Mouse (Mus musculus) lung, postnatal 10 days (tissue): ENCODE measurements at regions not wholly inside any gene's neighbourhood (a gene's known extent, or its start where the extent isn't known, plus 50 kb on each side); places are given as distances from the start of the nearest gene placed in this dataset.
"Not testable (repeated sequence)": the region's sequence is repeated elsewhere in the genome, so short reads cannot be mapped to it uniquely, and the experiment has no call there.

ENCODE experiments used
- DNase-seq: peaks from one replicate; pipeline ENCODE4 v3.0.0; 2021

- DNase-seq = not testable (repeated sequence)
These were observed 1033.6 kb upstream of the Sel1l start for GRCm38 (mm10) chr12:92882540-92882939.

GRCm38 (mm10) chr12:92873602-92874001, 1024.6 kb upstream of the Sel1l start:
- no peak for DNase-seq

- DNase-seq = no peak
These were observed 1020.4 kb upstream of the Sel1l start for GRCm38 (mm10) chr12:92869336-92869735.

- no peak for DNase-seq
These were observed 974.3 kb upstream of the Sel1l start for GRCm38 (mm10) chr12:92823090-92823786.

GRCm38 (mm10) chr12:92818610-92819009, 969.7 kb upstream of the Sel1l start:
- no peak for DNase-seq

- no peak for DNase-seq
These were observed 952.2 kb upstream of the Sel1l start for GRCm38 (mm10) chr12:92801121-92801520.

GRCm38 (mm10) chr12:92783362-92783761, 934.4 kb upstream of the Sel1l start:
- DNase-seq = no peak

- no peak for DNase-seq
These were observed 930.8 kb upstream of the Sel1l start for GRCm38 (mm10) chr12:92779695-92780292.

- DNase-seq = no peak
These were observed 926.7 kb upstream of the Sel1l start for GRCm38 (mm10) chr12:92775668-92776067.

- DNase-seq = no peak
These were observed 899.6 kb upstream of the Sel1l start for GRCm38 (mm10) chr12:92748576-92748975.

GRCm38 (mm10) chr12:92740818-92741217, 891.9 kb upstream of the Sel1l start:
- DNase-seq = no peak

- no peak for DNase-seq
These were observed 890.2 kb upstream of the Sel1l start for GRCm38 (mm10) chr12:92739196-92739595.

- no peak for DNase-seq
These were observed 888.8 kb upstream of the Sel1l start for GRCm38 (mm10) chr12:92737623-92738370.

GRCm38 (mm10) chr12:92723022-92723421, 874.1 kb upstream of the Sel1l start:
- DNase-seq = no peak

- no peak for DNase-seq
These were observed 864.5 kb upstream of the Sel1l start for GRCm38 (mm10) chr12:92713415-92713814.

GRCm38 (mm10) chr12:92708466-92708865, 859.5 kb upstream of the Sel1l start:
- no peak for DNase-seq

- no peak for DNase-seq
These were observed 854.8 kb upstream of the Sel1l start for GRCm38 (mm10) chr12:92703731-92704130.

- no peak for DNase-seq
These were observed 844.0 kb upstream of the Sel1l start for GRCm38 (mm10) chr12:92692956-92693355.

GRCm38 (mm10) chr12:92672396-92672795, 823.4 kb upstream of the Sel1l start:
- no peak for DNase-seq

- DNase-seq = no peak
These were observed 797.7 kb upstream of the Sel1l start for GRCm38 (mm10) chr12:92646634-92647033.

GRCm38 (mm10) chr12:92645006-92645624, 796.2 kb upstream of the Sel1l start:
- DNase-seq = no peak

- no peak for DNase-seq
These were observed 770.2 kb upstream of the Sel1l start for GRCm38 (mm10) chr12:92619120-92619519.

- DNase-seq = no peak
These were observed 769.6 kb upstream of the Sel1l start for GRCm38 (mm10) chr12:92618519-92618918.

GRCm38 (mm10) chr12:92601673-92602072, 752.7 kb upstream of the Sel1l start:
- no peak for DNase-seq
